Mouse (Mus musculus) forebrain, embryonic 15.5 days (tissue): ENCODE measurements at regions not wholly inside any gene's neighbourhood (a gene's known extent, or its start where the extent isn't known, plus 50 kb on each side); places are given as distances from the start of the nearest gene placed in this dataset.
A peak's percentile ranks its signal among the peaks of the same experiment; 100 is the strongest.
"Not testable (repeated sequence)": the region's sequence is repeated elsewhere in the genome, so short reads cannot be mapped to it uniquely, and the experiment has no call there.

Experiments used
- ATAC-seq: fragments of 200-750 bp; cut with Nextera tagmentation; replicated peaks from 2 replicates; pipeline ENCODE4 v1.8.0; 2017; ENCODE audit warnings: mild to moderate bottlenecking, moderate TSS enrichment, moderate library complexity
- H3K27ac ChIP-seq: fragments of 300-500 bp; sonication (generic); replicated peaks from 2 replicates; pipeline ENCODE4 v1.5.1; 2015; ENCODE audit warnings: mild to moderate bottlenecking, inconsistent platforms
- H3K27me3 ChIP-seq: fragments of 300-500 bp; sonication (generic); 2 replicates; pipeline ENCODE4 v1.6.1; 2015; ENCODE audit warnings: inconsistent platforms
- H3K36me3 ChIP-seq: fragments of 300-500 bp; sonication (generic); 2 replicates; pipeline ENCODE4 v1.6.1; 2015; ENCODE audit warnings: mild to moderate bottlenecking, inconsistent platforms
- H3K4me1 ChIP-seq: fragments of 300-500 bp; sonication (generic); 2 replicates; pipeline ENCODE4 v1.6.1; 2015; ENCODE audit warnings: inconsistent platforms
- H3K4me2 ChIP-seq: fragments of 300-500 bp; sonication (generic); replicated peaks from 2 replicates; pipeline ENCODE4 v1.6.1; 2015; ENCODE audit warnings: mild to moderate bottlenecking, inconsistent platforms
- H3K4me3 ChIP-seq: fragments of 300-500 bp; sonication (generic); 2 replicates; pipeline ENCODE4 v1.5.1; 2015; ENCODE audit warnings: mild to moderate bottlenecking, inconsistent platforms
- H3K9ac ChIP-seq: fragments of 300-500 bp; sonication (generic); replicated peaks from 2 replicates; pipeline ENCODE4 v1.6.1; 2015; ENCODE audit warnings: mild to moderate bottlenecking, inconsistent platforms
- H3K9me3 ChIP-seq: fragments of 300-500 bp; sonication (generic); 2 replicates; pipeline ENCODE4 v1.6.1; 2016; ENCODE audit warnings: inconsistent platforms
- WGBS: fragments of 180-500 bp; shearing (Covaris S2); methylation state at CpG from one replicate; pipeline ENCODE4 v1.1.7; 2015; ENCODE audit warnings: mixed read lengths; 5-methylcytosine and 5-hydroxymethylcytosine counted together

GRCm38 (mm10) chr6:81805942-81806341 lies 117.5 kb upstream of the Gcfc2 start:
- H3K4me2 ChIP-seq: no peak overlapping the region
- H3K27me3 ChIP-seq: no peaks in the 10 kb centered on the region
- 94% methylated on average over 11 of the region's 11 CpGs for WGBS
- no peak overlapping the region for H3K27ac ChIP-seq
- no peak overlapping the region for H3K4me3 ChIP-seq
- no peaks in the 10 kb centered on the region for H3K4me1 ChIP-seq
- no peaks in the 10 kb centered on the region for H3K9me3 ChIP-seq
- H3K36me3 ChIP-seq: no peaks in the 10 kb centered on the region
- no peak overlapping the region for H3K9ac ChIP-seq
- no peak for ATAC-seq

GRCm38 (mm10) chr6:81808712-81809111 lies 114.8 kb upstream of the Gcfc2 start:
- H3K27me3 ChIP-seq: no peaks in the 10 kb centered on the region
- no peak overlapping the region for H3K4me3 ChIP-seq
- ATAC-seq: no peak
- no peaks in the 10 kb centered on the region for H3K9me3 ChIP-seq
- H3K4me1 ChIP-seq: no peaks in the 10 kb centered on the region
- H3K36me3 ChIP-seq: no peaks in the 10 kb centered on the region
- WGBS: 92% methylated on average over 13 of the region's 13 CpGs
- no peak overlapping the region for H3K4me2 ChIP-seq
- no peak overlapping the region for H3K27ac ChIP-seq
- H3K9ac ChIP-seq: no peak overlapping the region

GRCm38 (mm10) chr6:81815248-81815961 lies 108.1 kb upstream of the Gcfc2 start:
- H3K4me1 ChIP-seq: 0 out of 2 replicates have a peak, but pooled peaks cover 8% of the 10 kb centered on the region
- no peaks in the 10 kb centered on the region for H3K27me3 ChIP-seq
- H3K4me3 ChIP-seq: no peak overlapping the region
- H3K27ac ChIP-seq: no peak overlapping the region
- 79% methylated on average over 8 of the region's 8 CpGs for WGBS
- no peak overlapping the region for H3K4me2 ChIP-seq
- no peak overlapping the region for H3K9ac ChIP-seq
- no peak for ATAC-seq
- no peaks in the 10 kb centered on the region for H3K9me3 ChIP-seq
- no peaks in the 10 kb centered on the region for H3K36me3 ChIP-seq

- H3K4me2 ChIP-seq: no peak overlapping the region
- no peak overlapping the region for H3K9ac ChIP-seq
- WGBS: 60% methylated on average over 7 of the region's 7 CpGs
- no peak overlapping the region for H3K4me3 ChIP-seq
- H3K27me3 ChIP-seq: no peaks in the 10 kb centered on the region
- H3K27ac ChIP-seq: no peak overlapping the region
- 0 out of 2 replicates have a peak, but pooled peaks cover 8% of the 10 kb centered on the region for H3K4me1 ChIP-seq
- ATAC-seq: 0 out of 2 replicates have a peak, but pooled peaks have one; percentile 33
- H3K9me3 ChIP-seq: no peaks in the 10 kb centered on the region
- no peaks in the 10 kb centered on the region for H3K36me3 ChIP-seq
Observed at GRCm38 (mm10) chr6:81815962-81816338, 107.5 kb upstream of the Gcfc2 start.

- 0 out of 2 replicates have a peak, but pooled peaks cover 8% of the 10 kb centered on the region for H3K4me1 ChIP-seq
- WGBS: 71% methylated on average over 9 of the region's 9 CpGs
- no peaks in the 10 kb centered on the region for H3K27me3 ChIP-seq
- 0 out of 2 replicates have a peak overlapping the region, but pooled peaks have one; percentile 40 for H3K27ac ChIP-seq
- no peaks in the 10 kb centered on the region for H3K9me3 ChIP-seq
- no peaks in the 10 kb centered on the region for H3K36me3 ChIP-seq
- H3K4me3 ChIP-seq: no peak overlapping the region
- no peak overlapping the region for H3K4me2 ChIP-seq
- H3K9ac ChIP-seq: no peak overlapping the region
- ATAC-seq: peak; percentile 82
Observed at GRCm38 (mm10) chr6:81817050-81817827, 106.2 kb upstream of the Gcfc2 start.

GRCm38 (mm10) chr6:81818573-81818972 lies 104.9 kb upstream of the Gcfc2 start:
- H3K27ac ChIP-seq: no peak overlapping the region
- WGBS: 96% methylated on average over 10 of the region's 10 CpGs
- H3K4me2 ChIP-seq: no peak overlapping the region
- no peak for ATAC-seq
- no peak overlapping the region for H3K9ac ChIP-seq
- H3K4me1 ChIP-seq: 0 out of 2 replicates have a peak, but pooled peaks cover 8% of the 10 kb centered on the region
- no peaks in the 10 kb centered on the region for H3K9me3 ChIP-seq
- no peaks in the 10 kb centered on the region for H3K36me3 ChIP-seq
- no peak overlapping the region for H3K4me3 ChIP-seq
- H3K27me3 ChIP-seq: no peaks in the 10 kb centered on the region

- no peaks in the 10 kb centered on the region for H3K27me3 ChIP-seq
- no peak overlapping the region for H3K4me2 ChIP-seq
- 0 out of 2 replicates have a peak, but pooled peaks cover 8% of the 10 kb centered on the region for H3K4me1 ChIP-seq
- no peak overlapping the region for H3K4me3 ChIP-seq
- no peak for ATAC-seq
- 70% methylated on average over 5 of the region's 5 CpGs for WGBS
- no peaks in the 10 kb centered on the region for H3K9me3 ChIP-seq
- no peaks in the 10 kb centered on the region for H3K36me3 ChIP-seq
- no peak overlapping the region for H3K27ac ChIP-seq
- no peak overlapping the region for H3K9ac ChIP-seq
Observed at GRCm38 (mm10) chr6:81820078-81820477, 103.4 kb upstream of the Gcfc2 start.

GRCm38 (mm10) chr6:81839474-81840153 lies 83.9 kb upstream of the Gcfc2 start:
- no peak overlapping the region for H3K27ac ChIP-seq
- no peak for ATAC-seq
- H3K4me3 ChIP-seq: no peak overlapping the region
- no peak overlapping the region for H3K4me2 ChIP-seq
- no peaks in the 10 kb centered on the region for H3K9me3 ChIP-seq
- 70% methylated on average over 11 of the region's 11 CpGs for WGBS
- no peak overlapping the region for H3K9ac ChIP-seq
- no peaks in the 10 kb centered on the region for H3K27me3 ChIP-seq
- no peaks in the 10 kb centered on the region for H3K4me1 ChIP-seq
- H3K36me3 ChIP-seq: no peaks in the 10 kb centered on the region

- H3K4me3 ChIP-seq, ATAC-seq, H3K36me3 ChIP-seq, H3K4me2 ChIP-seq, H3K4me1 ChIP-seq, H3K9ac ChIP-seq, H3K27ac ChIP-seq, H3K27me3 ChIP-seq, H3K9me3 ChIP-seq: not testable (repeated sequence)
- 90% methylated on average over 13 of the region's 13 CpGs for WGBS
Observed at GRCm38 (mm10) chr6:81868207-81868606, 55.3 kb upstream of the Gcfc2 start.
